Mouse (Mus musculus) testis, adult 2 months (tissue): ENCODE data around the gene Erfe. TPM values are rescaled to one million over a fixed set of nuclear protein-coding genes. Genes with fewer than 3 reads are reported as not detected.

ENCODE experiments used
- H3K27ac ChIP-seq: fragments of 200-500 bp; 2 replicates; pipeline ENCODE4 v1.5.1; 2012; ENCODE audit warnings: low read depth, low read length; ENCODE audit not compliant: control insufficient read depth, insufficient read depth
- H3K27me3 ChIP-seq: fragments of 200-500 bp; 2 replicates; pipeline ENCODE4 v1.6.1; 2012; ENCODE audit warnings: mild to moderate bottlenecking, low read length, moderate library complexity; ENCODE audit not compliant: control insufficient read depth, insufficient read depth
- H3K36me3 ChIP-seq: fragments of 200-500 bp; 2 replicates; pipeline ENCODE4 v1.6.1; 2012; ENCODE audit warnings: mild to moderate bottlenecking, low read length; ENCODE audit not compliant: control insufficient read depth, insufficient read depth
- H3K4me1 ChIP-seq: fragments of 200-500 bp; 2 replicates; pipeline ENCODE4 v1.6.1; 2012; ENCODE audit warnings: low read length; ENCODE audit not compliant: control insufficient read depth, insufficient read depth
- H3K4me3 ChIP-seq: fragments of 200-500 bp; 2 replicates; pipeline ENCODE4 v1.5.1; 2012; ENCODE audit warnings: low read depth, mild to moderate bottlenecking, low read length, moderate library complexity, mixed read lengths; ENCODE audit not compliant: control insufficient read depth
- CTCF ChIP-seq: fragments of 200-500 bp; IDR thresholded peaks from 2 replicates; pipeline ENCODE4 v1.5.1; 2012; ENCODE audit warnings: low read depth, mild to moderate bottlenecking, inconsistent platforms, low read length, moderate library complexity; ENCODE audit not compliant: control insufficient read depth, insufficient read depth, insufficient replicate concordance
- POLR2A ChIP-seq: fragments of 200-500 bp; IDR thresholded peaks from 2 replicates; pipeline ENCODE4 v1.6.1; 2012; ENCODE audit warnings: low read depth, mild to moderate bottlenecking, inconsistent platforms, low read length, moderate library complexity; ENCODE audit not compliant: control insufficient read depth
- polyA plus RNA-seq: library from polyadenylated mRNA; depleted of rRNA; stranded (reverse); fragments of >200 nt; gene quantifications from 2 replicates; pipeline ENCODE4 v1.2.3, GENCODE M21; 2012

Gene Erfe
- polyA plus RNA-seq, 1 experiment = 1.2 TPM

DNA sequence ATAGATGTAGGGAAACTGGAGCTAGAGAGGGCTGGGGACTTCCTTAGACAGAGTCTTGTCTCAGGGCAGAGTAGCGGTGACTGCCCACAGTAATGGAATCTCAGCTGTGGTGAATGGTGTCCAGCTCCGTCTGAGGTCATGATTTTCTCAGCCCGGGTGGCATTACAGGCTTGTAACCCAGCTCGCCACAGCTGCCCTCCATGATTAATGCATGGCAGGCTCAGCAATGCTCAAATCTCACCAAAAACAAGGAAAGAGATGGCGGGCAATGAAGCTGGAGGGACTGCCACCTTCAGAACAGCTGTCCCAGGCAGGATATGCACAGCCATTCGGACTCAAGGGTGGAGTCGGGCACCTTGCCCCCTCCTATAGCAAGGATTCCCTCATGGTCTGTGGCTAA lies 28.9 kb upstream of the Erfe start:
- Histone ChIP-seq H3K4me1 (no peaks in the 10 kb centered on the region; the same call in 1 of the 2 replicates), H3K36me3 (no peaks in the 10 kb centered on the region), H3K4me3 (no peak overlapping the region), H3K27me3 (no peaks in the 10 kb centered on the region), H3K27ac (no peak overlapping the region)
- TF ChIP-seq POLR2A = no peak
- no peak for TF ChIP-seq CTCF

GRCm38 (mm10) chr1:91344001-91344400 lies 22.2 kb upstream of the Erfe start:
- Histone ChIP-seq H3K4me1 (peaks cover 13% of the 10 kb centered on the region), H3K4me3 (no peak overlapping the region), H3K36me3 (no peaks in the 10 kb centered on the region), H3K27ac (no peak overlapping the region), H3K27me3 (no peaks in the 10 kb centered on the region)
- no peak for TF ChIP-seq POLR2A
- TF ChIP-seq CTCF = no peak

GRCm38 (mm10) chr1:91344921-91345685 lies 21.1 kb upstream of the Erfe start:
- Histone ChIP-seq H3K27me3 (no peaks in the 10 kb centered on the region), H3K27ac (no peak overlapping the region)
- TF ChIP-seq POLR2A = no peak
- TF ChIP-seq CTCF = no peak

DNA sequence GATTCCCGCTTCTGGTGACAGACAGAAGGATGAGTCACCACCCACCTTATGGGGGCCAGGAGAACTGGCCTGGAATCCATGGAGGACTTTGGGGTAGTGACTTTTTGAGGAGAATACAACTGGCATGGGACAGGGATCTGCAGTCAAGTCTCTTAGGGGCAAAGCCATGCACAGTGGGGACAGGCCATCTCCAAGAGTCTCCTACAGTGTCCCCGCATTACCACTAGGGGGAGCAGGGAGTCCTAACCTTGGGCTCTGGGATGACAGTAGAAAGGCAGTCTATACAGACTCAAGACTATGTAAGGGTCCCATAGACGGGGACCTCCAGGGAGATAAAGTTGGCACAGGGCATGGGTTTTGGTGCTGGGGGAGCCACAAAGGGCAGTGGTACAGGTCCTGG lies 19.3 kb upstream of the Erfe start:
- Histone ChIP-seq H3K27me3 (no peaks in the 10 kb centered on the region), H3K27ac (no peak overlapping the region), H3K4me1 (peaks cover 13% of the 10 kb centered on the region), H3K4me3 (no peak overlapping the region), H3K36me3 (no peaks in the 10 kb centered on the region)
- TF ChIP-seq POLR2A (no peak), CTCF (peak; percentile 81; the same call in 1 of the 2 replicates)

More at GRCm38 (mm10) chr1:91344921-91345685, 21.1 kb upstream of the Erfe start:
- peaks cover 13% of the 10 kb centered on the region for H3K4me1 ChIP-seq
- peak overlapping the region; percentile 10 for H3K4me3 ChIP-seq
- no peaks in the 10 kb centered on the region for H3K36me3 ChIP-seq

DNA sequence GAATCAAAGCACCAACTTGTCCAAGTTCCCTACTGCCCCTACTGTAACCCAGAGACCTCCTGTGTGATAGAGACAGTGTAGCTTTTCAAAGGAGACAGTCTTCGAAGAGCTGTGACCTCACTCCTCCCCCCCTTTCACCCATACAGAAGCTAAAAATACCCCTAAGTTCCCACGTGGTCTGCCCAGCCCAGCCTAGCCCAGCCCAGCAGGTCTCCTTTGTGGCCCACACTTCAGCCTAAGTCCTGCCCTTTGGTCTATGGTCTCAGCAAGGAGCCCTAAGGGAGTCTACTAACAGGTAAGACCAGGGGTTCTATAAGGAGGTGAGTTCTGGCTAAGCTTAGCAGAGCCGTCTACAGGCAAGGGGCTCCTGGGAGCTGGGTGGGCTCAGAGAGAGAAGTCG lies 15.4 kb upstream of the Erfe start, which contains the start of gene Klhl30:
Klhl30 (plus strand) TSS at position 176 of the 400 bp plus-strand sequence.
- Histone ChIP-seq H3K4me1 (no peaks in the 10 kb centered on the region), H3K27ac (no peak within 1 kb of the TSS), H3K27me3 (no peaks in the 10 kb centered on the region), H3K36me3 (no peaks in the 10 kb centered on the region), H3K4me3 (no peak within 1 kb of the TSS)
- TF ChIP-seq CTCF (no peak), POLR2A (no peak)

DNA sequence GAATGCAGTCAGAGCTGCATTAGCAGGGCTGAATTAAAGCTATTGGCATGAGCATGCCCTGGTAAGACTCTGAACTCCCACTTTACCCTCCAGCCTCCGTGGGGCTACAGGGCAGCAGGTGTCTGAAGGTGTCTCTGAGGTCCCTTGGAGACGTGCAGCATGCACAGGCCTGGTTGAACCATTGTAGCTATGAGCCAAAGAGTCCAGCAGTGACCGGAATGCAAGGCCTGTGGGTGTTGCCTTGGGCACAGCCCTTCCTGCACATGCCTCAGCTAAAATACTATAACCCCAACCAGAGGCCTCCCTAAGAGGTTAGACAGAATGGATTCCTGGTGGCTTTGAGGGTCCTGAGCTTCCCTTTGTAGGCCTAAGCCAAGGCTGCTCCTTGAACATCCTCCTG lies 15.0 kb upstream of the Erfe start:
- Histone ChIP-seq H3K36me3 (no peaks in the 10 kb centered on the region), H3K4me1 (no peaks in the 10 kb centered on the region), H3K27ac (no peak overlapping the region), H3K27me3 (no peaks in the 10 kb centered on the region), H3K4me3 (no peak overlapping the region)
- TF ChIP-seq CTCF (no peak), POLR2A (no peak)

- no peak overlapping the region for H3K4me3 ChIP-seq
- no peaks in the 10 kb centered on the region for H3K27me3 ChIP-seq
- TF ChIP-seq POLR2A (no peak), CTCF (no peak)
- H3K36me3 ChIP-seq = no peaks in the 10 kb centered on the region
- H3K4me1 ChIP-seq = no peaks in the 10 kb centered on the region
- no peak overlapping the region for H3K27ac ChIP-seq
Measured at GRCm38 (mm10) chr1:91352277-91352676, 14.0 kb upstream of the Erfe start.
